ENCODE assay signal across 11 mouse cellular contexts in the genomic region with DNA sequence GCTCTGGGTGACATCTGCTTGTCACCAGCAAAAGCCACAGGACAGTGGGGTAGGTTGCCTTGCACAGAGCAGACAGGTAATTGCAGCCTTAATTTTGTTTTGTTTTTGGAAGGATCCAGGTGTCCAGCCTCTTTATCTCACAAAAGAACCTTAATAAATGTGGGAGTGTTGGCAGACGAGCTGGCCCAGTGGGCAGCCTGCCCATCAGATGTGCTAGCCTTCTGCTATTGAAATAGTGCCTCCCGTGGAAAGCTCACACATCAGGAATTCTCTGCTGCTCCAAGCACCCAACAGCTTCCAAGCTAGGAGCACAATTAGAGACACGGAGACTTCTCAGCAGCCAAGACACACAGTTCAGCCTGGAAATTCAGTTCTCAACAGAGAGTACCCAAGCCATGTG.
DNase-seq lines count a peak whose midpoint lies in the region; ATAC-seq lines count a peak whose summit lies in the region.
"Had no signal": no experiment of that assay in that cellular context is flagged by ENCODE, and none has a peak within 500 bp of the region (broad histone marks: within the 10 kb centered on the region; RNA-seq: fewer than 3 reads in every experiment).

No protein-coding gene starts in this region.

- H3K9me3 ChIP-seq in heart, embryonic 16.5 days (replicated peaks; ENCODE audit: control insufficient read depth, low read length) = no peaks in the 10 kb centered on the region
- no peaks in the 10 kb centered on the region for H3K9me3 ChIP-seq in heart, embryonic 11.5 days (replicated peaks; ENCODE audit: control insufficient read depth, low read length)
- H3K9me3 ChIP-seq: intestine, embryonic 15.5 days; limb, embryonic 10.5 days; neural tube, embryonic 12.5 days had no signal

- peak overlapping the region; percentile 13; the same call in 1 of the 2 replicates for H3K4me2 ChIP-seq in heart, embryonic 16.5 days (ENCODE audit: low read depth, low read length)
- H3K4me2 ChIP-seq in heart, embryonic 11.5 days = no peak overlapping the region
- H3K4me2 ChIP-seq: intestine, embryonic 15.5 days; neural tube, embryonic 12.5 days had no signal

- H3K4me3 ChIP-seq in heart, embryonic 16.5 days (ENCODE audit: low read length) = no peak overlapping the region
- H3K4me3 ChIP-seq in heart, embryonic 11.5 days (ENCODE audit: low read depth, low read length) = no peak overlapping the region
- H3K4me3 ChIP-seq: intestine, embryonic 15.5 days; limb, embryonic 10.5 days; neural tube, embryonic 12.5 days had no signal

- DNase-seq in adrenal gland, postnatal 10 days = peak; percentile 22
- no peak for DNase-seq in adrenal gland, postnatal 4 days (ENCODE audit: low spot score in 2 of 2)
- peak; percentile 4 for DNase-seq in urinary bladder, postnatal 25 days (ENCODE audit: low spot score)
- no peak for DNase-seq in urinary bladder, postnatal 10 days (ENCODE audit: low spot score)
- peak; percentile 15 for DNase-seq in testis, postnatal 14 days (ENCODE audit: low spot score)

- H3K27ac ChIP-seq in heart, embryonic 16.5 days (ENCODE audit: low read length) = no peak overlapping the region
- no peak overlapping the region for H3K27ac ChIP-seq in heart, embryonic 11.5 days (ENCODE audit: low read depth, low read length)
- H3K27ac ChIP-seq: intestine, embryonic 15.5 days; limb, embryonic 10.5 days; neural tube, embryonic 12.5 days had no signal

- no peak for ATAC-seq in heart, embryonic 16.5 days (replicated peaks; ENCODE audit: extremely low read depth, insufficient read depth, low FRiP score)
- ATAC-seq in heart, embryonic 11.5 days (replicated peaks; ENCODE audit: insufficient number of reproducible peaks, low FRiP score, low TSS enrichment) = no peak
- ATAC-seq in megakaryocyte-erythroid progenitor cell, adult 5-6 weeks (replicated peaks; ENCODE audit: low FRiP score, low TSS enrichment, poor library complexity, severe bottlenecking) = no peak
- ATAC-seq: intestine, embryonic 15.5 days had no signal

- 18% methylated on average over 3 of the region's 3 CpGs for WGBS in heart, embryonic 16.5 days
- 43% methylated on average over 3 of the region's 3 CpGs for WGBS in heart, embryonic 11.5 days (ENCODE audit: insufficient replicate concordance)

- H3K4me1 ChIP-seq in heart, embryonic 16.5 days (ENCODE audit: control insufficient read depth, insufficient read depth, low read length) = peaks cover 10% of the 10 kb centered on the region
- 0 out of 2 replicates have a peak, but pooled peaks cover 3% of the 10 kb centered on the region for H3K4me1 ChIP-seq in heart, embryonic 11.5 days (ENCODE audit: control insufficient read depth, insufficient read depth, low read length)
- H3K4me1 ChIP-seq: intestine, embryonic 15.5 days; neural tube, embryonic 12.5 days had no signal

- no peak overlapping the region for H3K9ac ChIP-seq in heart, embryonic 16.5 days (ENCODE audit: low read length)
- no peak overlapping the region for H3K9ac ChIP-seq in heart, embryonic 11.5 days (ENCODE audit: low read depth, low read length)
- H3K9ac ChIP-seq: intestine, embryonic 15.5 days; neural tube, embryonic 12.5 days had no signal

- H3K27me3 ChIP-seq in heart, embryonic 16.5 days (ENCODE audit: control insufficient read depth, insufficient read depth, low read length) = no peaks in the 10 kb centered on the region
- no peaks in the 10 kb centered on the region for H3K27me3 ChIP-seq in heart, embryonic 11.5 days (ENCODE audit: control insufficient read depth, insufficient read depth, low read length)
- H3K27me3 ChIP-seq: intestine, embryonic 15.5 days; neural tube, embryonic 12.5 days had no signal

- no peaks in the 10 kb centered on the region for H3K36me3 ChIP-seq in heart, embryonic 16.5 days (ENCODE audit: control insufficient read depth, insufficient read depth)
- H3K36me3 ChIP-seq in heart, embryonic 11.5 days (ENCODE audit: control insufficient read depth, insufficient read depth, low read length) = no peaks in the 10 kb centered on the region
- H3K36me3 ChIP-seq: intestine, embryonic 15.5 days; limb, embryonic 10.5 days; neural tube, embryonic 12.5 days had no signal

Comparison
In these comparisons a context has a peak if more than half of its experiments do, and no peak if none do; other contexts are left out.
1. DNase-seq: peak in adrenal gland, postnatal 10 days (single experiment), urinary bladder, postnatal 25 days (single experiment) and testis, postnatal 14 days (single experiment); none in adrenal gland, postnatal 4 days (0 of 2) and urinary bladder, postnatal 10 days (single experiment).